Mouse (Mus musculus): ENCODE measurements around the gene Acadvl.
"Not testable (repeated sequence)": the region's sequence is repeated elsewhere in the genome, so short reads cannot be mapped to it uniquely, and the experiment has no call there.

Gene Acadvl

DNA sequence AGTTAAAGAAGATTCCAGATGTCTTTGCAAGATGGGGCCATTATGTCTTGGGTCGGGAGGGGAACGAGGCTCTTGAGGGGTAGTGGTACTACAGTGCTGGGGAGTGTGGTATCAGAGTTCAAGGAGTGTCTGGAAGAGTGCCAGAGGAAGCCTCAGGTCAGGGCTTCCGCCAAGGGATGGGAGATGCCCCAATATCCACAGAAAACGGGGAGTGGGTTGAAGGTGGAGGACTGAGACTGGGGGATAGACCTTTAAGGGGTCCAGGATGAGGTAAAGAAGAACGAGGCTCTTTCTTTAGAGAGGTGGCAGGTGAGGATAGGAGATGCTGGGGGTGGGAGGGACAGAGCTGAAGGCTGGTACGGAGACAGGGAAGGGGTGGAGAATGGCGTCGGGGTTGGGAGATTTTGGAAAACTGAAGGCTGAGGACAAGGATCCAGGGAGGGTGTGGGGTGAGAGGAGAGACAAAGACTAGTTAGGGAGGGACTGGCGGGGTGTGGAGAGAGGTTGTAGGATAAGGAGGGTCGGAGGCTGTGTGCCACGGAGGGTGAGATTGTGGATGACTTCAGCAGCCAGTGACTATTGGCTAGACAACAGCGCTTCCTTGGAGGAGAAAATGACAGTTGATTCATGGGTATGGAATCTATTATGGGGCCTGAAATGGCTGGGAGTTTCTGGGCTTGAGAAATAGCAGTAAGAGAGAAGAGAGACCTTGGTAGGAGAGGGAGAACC lies 13.4 kb upstream of the Acadvl start:
- DNase-seq (ENCODE audit: low read depth in 1 of 2, low spot score in 2 of 2): no peak

GRCm38 (mm10) chr11:70027397-70027796 lies 12.2 kb upstream of the Acadvl start:
- no peak for DNase-seq (ENCODE audit: low read depth in 1 of 2, low spot score in 2 of 2)

GRCm38 (mm10) chr11:70026689-70027088 lies 11.5 kb upstream of the Acadvl start:
- DNase-seq (ENCODE audit: low read depth in 1 of 2, low spot score in 2 of 2): no peak

DNA sequence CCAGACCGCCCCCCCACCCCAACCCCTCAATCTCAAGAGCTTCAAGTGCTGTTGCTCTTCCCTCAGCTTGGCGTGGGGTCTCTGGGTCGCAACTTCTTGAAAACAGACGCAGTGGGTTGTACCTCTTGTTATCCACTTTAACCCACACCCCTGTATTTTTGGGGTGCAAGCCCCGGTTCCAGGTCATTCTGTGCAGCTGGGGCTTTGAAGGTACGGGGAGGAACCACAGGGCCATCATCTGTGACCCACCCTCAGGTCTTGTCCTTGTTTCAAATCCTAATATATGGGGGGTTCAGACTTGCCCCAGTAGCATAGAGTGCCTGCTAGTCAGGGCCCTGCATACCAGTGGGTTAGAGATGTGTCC lies 8.9 kb upstream of the Acadvl start:
- no peak for DNase-seq (ENCODE audit: low read depth in 1 of 2, low spot score in 2 of 2)

DNA sequence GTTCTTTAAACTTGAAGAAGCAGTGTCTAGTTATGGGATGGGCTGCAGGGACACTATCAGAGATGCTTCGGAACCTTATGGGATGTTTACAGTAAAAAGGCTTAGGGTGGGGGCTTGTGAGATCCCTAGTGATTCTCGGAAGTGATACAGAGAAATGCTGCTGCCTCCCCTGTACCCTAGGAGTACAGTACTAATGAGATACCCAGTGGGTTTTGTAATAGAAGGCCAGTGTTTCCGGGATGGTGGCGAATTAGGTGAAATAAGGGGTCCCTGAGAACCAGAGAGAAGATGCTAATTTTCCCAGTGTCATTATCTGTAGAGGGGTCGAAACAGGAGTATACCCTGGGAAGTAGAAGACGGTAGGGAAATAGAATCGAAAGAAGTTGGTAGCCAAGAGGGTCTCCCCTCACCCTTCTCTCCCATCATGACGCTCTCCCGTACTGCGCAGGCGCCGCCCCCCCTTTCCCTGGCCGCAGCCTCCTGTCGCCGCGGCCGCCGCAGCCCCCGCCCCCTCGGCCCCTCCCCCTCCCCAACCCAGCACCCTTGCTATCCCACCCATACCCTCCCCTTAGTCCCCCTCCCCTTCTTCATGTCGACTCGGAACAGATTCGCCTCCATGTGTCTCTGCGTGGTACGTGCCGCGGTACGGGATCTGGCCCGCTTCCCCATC lies 8.4 kb upstream of the Acadvl start:
- DNase-seq (ENCODE audit: low read depth in 1 of 2, low spot score in 2 of 2): no peak

- peak; percentile 94 to 95 for DNase-seq (ENCODE audit: low read depth in 1 of 2, low spot score in 2 of 2)
These were observed 6.3 kb upstream of the Acadvl start for GRCm38 (mm10) chr11:70021264-70022132.

DNA sequence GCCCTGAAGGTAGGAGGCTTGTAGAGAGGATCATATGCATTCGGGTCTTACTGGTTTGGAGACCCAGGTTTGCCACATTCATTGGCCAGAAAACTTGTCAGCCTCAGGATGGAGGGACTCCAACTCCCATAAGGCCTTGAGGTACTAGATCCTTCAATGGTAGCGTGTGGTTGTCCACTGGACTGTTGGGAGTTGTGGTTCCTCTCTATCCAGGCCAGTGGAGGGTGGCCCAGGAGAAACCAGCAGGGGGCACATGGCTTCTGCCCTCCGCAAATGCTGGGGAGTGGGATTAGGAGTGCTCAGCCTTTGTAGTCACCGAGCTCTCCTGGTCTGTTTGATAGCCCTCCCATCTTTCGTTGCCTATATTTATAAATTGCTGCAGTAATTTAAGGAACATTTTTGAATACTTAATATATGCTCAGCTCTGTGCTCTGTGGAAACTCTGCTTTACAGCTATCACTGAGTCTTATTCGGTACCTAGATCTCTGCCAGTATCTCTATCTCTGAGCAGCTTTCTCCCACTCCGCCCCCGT lies 5.6 kb upstream of the Acadvl start:
- peak in 1 of 2 experiments; percentile 54 for DNase-seq (ENCODE audit: low read depth in 1 of 2, low spot score in 2 of 2)

- DNase-seq (ENCODE audit: low read depth in 1 of 2, low spot score in 2 of 2): no peak
These were observed 4.9 kb upstream of the Acadvl start for GRCm38 (mm10) chr11:70020022-70020631.

DNA sequence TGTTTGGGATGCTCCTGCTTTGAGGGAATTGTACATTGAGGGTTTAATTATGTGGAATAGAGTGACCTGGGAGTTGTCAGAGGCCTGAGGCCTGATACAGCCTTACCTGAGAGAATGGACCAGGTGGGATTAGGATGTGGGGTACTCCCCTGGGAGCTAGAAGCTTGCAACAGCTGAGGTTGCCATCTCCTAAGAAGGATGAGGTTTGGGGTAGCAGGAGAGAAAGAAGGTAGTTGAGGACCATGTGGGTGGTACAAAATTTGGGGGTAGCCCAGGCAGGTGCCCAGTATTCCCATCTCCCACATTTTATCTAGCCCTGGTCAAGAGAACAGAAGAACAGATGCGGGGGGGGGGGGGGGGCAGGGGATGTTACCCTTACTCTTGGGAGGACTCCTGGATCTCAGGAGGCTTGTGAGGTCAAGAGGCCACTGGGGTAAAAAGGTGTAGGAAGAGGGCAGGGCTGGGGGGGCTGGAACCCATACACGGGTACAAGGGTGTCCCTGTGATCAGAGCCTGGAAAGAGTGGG lies 4.3 kb upstream of the Acadvl start:
- no peak for DNase-seq (ENCODE audit: low read depth in 1 of 2, low spot score in 2 of 2)

- no peak for DNase-seq (ENCODE audit: low read depth in 1 of 2, low spot score in 2 of 2)
These were observed 3.1 kb upstream of the Acadvl start for GRCm38 (mm10) chr11:70018131-70018990.

- no peak for DNase-seq (ENCODE audit: low read depth in 1 of 2, low spot score in 2 of 2)
These were observed 2.1 kb upstream of the Acadvl start for GRCm38 (mm10) chr11:70017199-70017767.

GRCm38 (mm10) chr11:70016669-70017068 lies 1.5 kb upstream of the Acadvl start, which contains the start of gene Dlg4:
TSS of gene Dlg4 (plus strand) at chr11:70016942.
- DNase-seq (ENCODE audit: low read depth in 1 of 2, low spot score in 2 of 2): no peak

DNA sequence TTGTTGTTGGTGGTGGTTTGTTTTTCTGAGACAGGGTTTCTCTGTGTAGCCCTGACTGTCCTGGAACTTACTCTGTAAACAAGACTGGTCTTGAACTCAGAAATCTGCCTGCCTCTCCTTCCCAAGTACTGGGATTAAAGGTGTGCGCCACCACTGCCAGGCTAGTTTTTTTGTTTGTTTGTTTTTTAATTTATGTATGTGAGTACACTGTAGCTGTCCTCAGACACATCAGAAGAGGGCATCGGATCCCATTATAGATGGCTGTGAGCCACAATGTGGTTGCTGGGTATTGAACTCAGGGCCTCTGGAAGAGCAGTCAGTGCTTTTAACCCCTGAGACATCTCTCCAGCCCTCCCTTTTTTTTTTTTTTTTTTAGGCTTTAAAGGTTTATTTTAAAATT lies 966 bp upstream of the Acadvl start:
- not testable (repeated sequence) for DNase-seq (ENCODE audit: low read depth in 1 of 2, low spot score in 2 of 2)

DNA sequence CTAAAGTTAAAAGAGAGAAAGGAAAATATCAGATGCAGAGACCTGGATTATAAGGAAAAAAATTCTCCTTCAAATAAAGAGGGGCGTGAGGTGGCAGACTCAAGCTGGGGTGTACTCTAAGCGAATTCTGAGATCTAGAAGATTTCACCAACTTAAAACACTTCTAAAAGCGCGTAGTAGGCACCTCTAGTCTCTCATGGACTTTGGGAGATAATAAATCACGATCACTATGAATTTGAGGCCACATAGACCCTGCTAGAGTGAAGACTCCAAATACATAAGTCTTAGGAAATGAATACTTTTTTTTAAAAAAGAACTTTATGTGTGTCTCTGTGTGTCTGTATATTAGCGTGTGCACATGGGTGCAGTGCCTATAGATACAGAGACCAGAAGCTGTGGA lies 466 bp upstream of the Acadvl start:
- no peak for DNase-seq (ENCODE audit: low read depth in 1 of 2, low spot score in 2 of 2)

DNA sequence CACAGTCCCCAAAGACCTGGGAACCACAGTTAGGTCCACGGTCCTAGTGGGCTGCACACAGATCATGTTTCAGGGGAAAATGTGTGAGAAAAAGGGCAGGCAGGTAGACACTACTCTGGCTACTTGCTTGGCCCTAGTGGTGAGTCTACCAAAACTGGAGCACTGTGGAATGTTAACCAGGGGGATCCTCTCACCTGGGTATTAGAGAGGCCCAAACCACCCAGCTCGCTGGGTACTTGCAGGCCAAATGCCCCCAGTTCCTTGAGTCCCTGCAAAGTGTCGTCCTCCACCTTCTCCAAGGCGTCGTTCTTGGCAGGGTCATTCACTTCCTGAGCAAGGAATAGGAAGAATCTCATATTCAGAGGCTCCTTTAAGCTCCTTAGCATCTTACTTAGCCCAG lies 1.2 kb downstream of the Acadvl start:
- DNase-seq (ENCODE audit: low read depth in 1 of 2, low spot score in 2 of 2): no peak

GRCm38 (mm10) chr11:70013408-70013807 lies 1.8 kb downstream of the Acadvl start:
- DNase-seq (ENCODE audit: low read depth in 1 of 2, low spot score in 2 of 2): no peak

- no peak for DNase-seq (ENCODE audit: low read depth in 1 of 2, low spot score in 2 of 2)
These were observed 2.3 kb downstream of the Acadvl start for GRCm38 (mm10) chr11:70012931-70013330.

DNA sequence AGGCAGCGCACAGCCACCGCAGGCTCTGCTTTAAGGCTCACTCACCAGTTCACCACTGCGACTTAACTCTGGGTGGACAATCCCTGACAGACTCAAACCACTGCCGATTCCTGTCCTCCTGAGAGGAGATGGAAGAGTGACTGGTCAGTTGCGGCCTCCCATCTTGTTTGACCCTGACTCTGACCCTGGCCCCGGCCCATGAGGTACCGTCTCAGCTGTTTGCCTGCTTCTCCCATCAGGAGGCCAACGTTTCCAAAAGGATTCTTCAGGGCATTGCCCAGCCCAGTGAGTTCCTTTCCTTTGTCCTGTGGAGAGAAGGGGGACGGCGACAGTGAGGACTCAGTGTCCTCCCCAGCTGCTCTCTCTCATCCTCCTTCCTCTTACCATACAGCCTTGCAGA lies 4.2 kb downstream of the Acadvl start:
- no peak for DNase-seq (ENCODE audit: low read depth in 1 of 2, low spot score in 2 of 2)

- no peak for DNase-seq (ENCODE audit: low read depth in 1 of 2, low spot score in 2 of 2)
These were observed 4.7 kb downstream of the Acadvl start for GRCm38 (mm10) chr11:70010548-70010947.

GRCm38 (mm10) chr11:70010033-70010432 lies 5.2 kb downstream of the Acadvl start:
- DNase-seq (ENCODE audit: low read depth in 1 of 2, low spot score in 2 of 2): no peak
